Mouse (Mus musculus) hindbrain, embryonic 13.5 days (tissue): Measurements from ENCODE around the gene Zfp622. TPM values are rescaled to one million over a fixed set of nuclear protein-coding genes. Genes with fewer than 3 reads are reported as not detected.
A peak's percentile ranks its signal among the peaks of the same experiment; 100 is the strongest.
"Not testable (repeated sequence)": the region's sequence is repeated elsewhere in the genome, so short reads cannot be mapped to it uniquely, and the experiment has no call there.

ENCODE experiments used
- ATAC-seq: fragments of 200-750 bp; cut with Nextera tagmentation; 2 replicates; pipeline ENCODE4 v1.8.0; 2017; ENCODE audit warnings: moderate TSS enrichment; ENCODE audit not compliant: low FRiP score
- H3K27ac ChIP-seq: fragments of 300-500 bp; sonication (generic); 2 replicates; pipeline ENCODE4 v1.5.1; 2015; ENCODE audit warnings: inconsistent platforms, mild to moderate bottlenecking, moderate library complexity
- H3K27me3 ChIP-seq: fragments of 300-500 bp; sonication (generic); 2 replicates; pipeline ENCODE4 v1.6.1; 2015; ENCODE audit warnings: mild to moderate bottlenecking, inconsistent platforms
- H3K36me3 ChIP-seq: fragments of 300-500 bp; sonication (generic); 2 replicates; pipeline ENCODE4 v1.6.1; 2015; ENCODE audit warnings: mild to moderate bottlenecking, inconsistent platforms
- H3K4me1 ChIP-seq: fragments of 300-500 bp; sonication (generic); replicated peaks from 2 replicates; pipeline ENCODE4 v1.6.1; 2015; ENCODE audit warnings: inconsistent platforms
- H3K4me2 ChIP-seq: fragments of 300-500 bp; sonication (generic); 2 replicates; pipeline ENCODE4 v1.6.1; 2015; ENCODE audit warnings: inconsistent platforms, mild to moderate bottlenecking, moderate library complexity
- H3K4me3 ChIP-seq: fragments of 300-500 bp; sonication (generic); 2 replicates; pipeline ENCODE4 v1.5.1; 2015; ENCODE audit warnings: mild to moderate bottlenecking, inconsistent platforms
- H3K9ac ChIP-seq: fragments of 300-500 bp; sonication (generic); 2 replicates; pipeline ENCODE4 v1.6.1; 2015; ENCODE audit warnings: mild to moderate bottlenecking, inconsistent platforms
- H3K9me3 ChIP-seq: fragments of 300-500 bp; sonication (generic); 2 replicates; pipeline ENCODE4 v1.6.1; 2016; ENCODE audit warnings: inconsistent platforms
- WGBS: fragments of 180-500 bp; shearing (Covaris S2); methylation state at CpG from one replicate; pipeline ENCODE4 v1.1.7; 2015; 5-methylcytosine and 5-hydroxymethylcytosine counted together
- polyA plus RNA-seq: library from polyadenylated mRNA; unstranded; fragments of >200 nt; fragmentation: Nextera tagmentation; extraction: Ambion mirVana; gene quantifications from 2 replicates; pipeline ENCODE4 v1.2.1, GENCODE M21; 2015

Zfp622 gene
- polyA plus RNA-seq, 1 experiment from 2014 or later: 35.9 TPM

- H3K4me1 ChIP-seq: peaks cover 31% of the 10 kb centered on the region
- WGBS: 21% methylated on average over 6 of the region's 6 CpGs
- not testable (repeated sequence) for H3K27me3 ChIP-seq, H3K9me3 ChIP-seq
- H3K9ac ChIP-seq: peak overlapping the region; percentile 75
- H3K4me2 ChIP-seq: peak overlapping the region; percentile 98
- H3K27ac ChIP-seq: peak overlapping the region; percentile 91
- peak; percentile 37 for ATAC-seq
- peaks cover 16% of the 10 kb centered on the region for H3K36me3 ChIP-seq
- H3K4me3 ChIP-seq: peak overlapping the region; percentile 99
Measured at GRCm38 (mm10) chr15:25983614-25984013, 552 bp upstream of the Zfp622 start.

GRCm38 (mm10) chr15:25984734-25985492, 747 bp downstream of the Zfp622 start:
- Histone ChIP-seq H3K4me1 (peaks cover 31% of the 10 kb centered on the region), H3K9ac (peak overlapping the region; percentile 93), H3K4me2 (peak overlapping the region; percentile 98), H3K9me3 (no peaks in the 10 kb centered on the region), H3K4me3 (peak overlapping the region; percentile 99), H3K27me3 (no peaks in the 10 kb centered on the region), H3K27ac (peak overlapping the region; percentile 91), H3K36me3 (peaks cover 23% of the 10 kb centered on the region)
- under 1% methylated on average over 66 of the region's 71 CpGs for WGBS
- ATAC-seq: no peak

GRCm38 (mm10) chr15:25992992-25993727, 9.0 kb downstream of the Zfp622 start:
- Histone ChIP-seq H3K4me3 (no peak overlapping the region), H3K4me2 (no peak overlapping the region), H3K9me3 (no peaks in the 10 kb centered on the region), H3K4me1 (0 out of 2 replicates have a peak, but pooled peaks cover 6% of the 10 kb centered on the region), H3K27ac (no peak overlapping the region), H3K27me3 (no peaks in the 10 kb centered on the region), H3K36me3 (peaks cover 55% of the 10 kb centered on the region), H3K9ac (no peak overlapping the region)
- no peak for ATAC-seq
- 61% methylated on average over 8 of the region's 8 CpGs for WGBS

DNA sequence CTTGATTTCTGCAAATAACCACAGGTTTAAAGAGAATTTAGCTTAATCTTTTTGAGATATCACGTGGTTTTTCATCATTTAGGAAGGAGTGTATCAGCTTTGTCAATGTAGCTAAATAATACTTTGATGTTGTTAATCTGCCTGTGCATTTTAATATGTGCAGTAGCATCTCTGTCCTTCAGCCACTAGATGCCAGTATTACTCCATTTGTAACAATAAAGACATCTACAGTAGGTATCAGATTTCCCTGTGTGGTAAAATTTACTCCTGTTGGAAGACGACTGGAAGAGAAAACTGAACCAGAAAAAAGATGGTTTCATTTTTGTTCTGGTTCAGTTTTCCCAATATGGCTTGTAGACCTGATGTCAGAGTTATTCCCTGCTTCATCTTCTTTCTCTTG, 11.4 kb downstream of the Zfp622 start:
- H3K36me3 ChIP-seq: peaks cover 47% of the 10 kb centered on the region
- no peak overlapping the region for H3K9ac ChIP-seq
- H3K4me1 ChIP-seq: 0 out of 2 replicates have a peak, but pooled peaks cover 3% of the 10 kb centered on the region
- H3K4me2 ChIP-seq: no peak overlapping the region
- H3K4me3 ChIP-seq: no peak overlapping the region
- H3K9me3 ChIP-seq: no peaks in the 10 kb centered on the region
- H3K27ac ChIP-seq: no peak overlapping the region
- ATAC-seq: peak; percentile 47; the same call in 1 of the 2 replicates
- no peaks in the 10 kb centered on the region for H3K27me3 ChIP-seq
- 48% methylated on average over 2 of the region's 2 CpGs for WGBS

DNA sequence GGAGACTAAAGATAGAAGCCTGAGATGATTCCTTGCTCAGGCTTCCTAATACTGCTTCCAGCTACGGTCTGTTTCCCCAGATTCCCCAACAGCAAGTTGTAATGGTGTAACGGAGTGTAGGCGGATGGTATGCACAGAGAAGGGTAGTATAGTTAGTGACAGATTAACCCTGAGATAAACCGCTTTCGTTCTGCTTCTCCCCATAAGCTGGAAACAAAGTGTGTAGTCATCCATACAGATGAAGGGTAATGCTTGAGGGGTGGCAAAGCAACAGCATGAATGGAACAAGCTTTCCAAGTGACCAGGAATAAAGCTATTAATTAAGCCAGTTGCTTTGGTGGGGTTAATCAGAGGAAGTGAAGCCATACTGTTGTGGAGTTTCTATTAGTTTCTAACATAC, 15.4 kb downstream of the Zfp622 start:
- not testable (repeated sequence) for H3K9ac ChIP-seq, H3K27ac ChIP-seq, H3K27me3 ChIP-seq, H3K4me1 ChIP-seq, H3K9me3 ChIP-seq, H3K4me3 ChIP-seq, H3K4me2 ChIP-seq
- 33% methylated on average over 5 of the region's 5 CpGs for WGBS
- 0 out of 2 replicates have a peak, but pooled peaks have one; percentile 39 for ATAC-seq
- H3K36me3 ChIP-seq: peaks cover 22% of the 10 kb centered on the region

DNA sequence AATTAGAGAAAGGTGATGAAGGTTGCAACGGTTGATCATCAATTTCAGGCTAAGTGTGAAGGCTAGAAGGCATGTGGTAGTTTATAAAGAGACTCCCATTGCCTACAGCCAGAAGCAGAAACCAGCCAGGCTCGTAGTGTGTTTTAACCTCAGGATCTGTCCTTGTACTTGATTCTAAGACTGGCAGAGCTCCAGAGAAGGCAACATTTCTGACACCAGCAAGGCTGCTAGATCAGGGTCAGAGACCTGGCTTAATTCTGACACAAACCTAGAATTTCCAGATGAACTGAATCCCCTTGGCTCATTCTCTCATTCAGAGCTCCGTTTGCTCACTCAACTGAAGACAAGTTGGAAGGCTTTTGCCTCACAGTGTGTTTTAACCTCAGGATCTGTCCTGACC, 24.5 kb downstream of the Zfp622 start:
- no peak overlapping the region for H3K27ac ChIP-seq
- no peaks in the 10 kb centered on the region for H3K27me3 ChIP-seq
- H3K4me2 ChIP-seq: no peak overlapping the region
- H3K9ac ChIP-seq: no peak overlapping the region
- no peaks in the 10 kb centered on the region for H3K9me3 ChIP-seq
- no peak overlapping the region for H3K4me3 ChIP-seq
- no peaks in the 10 kb centered on the region for H3K36me3 ChIP-seq
- 81% methylated on average over 3 of the region's 3 CpGs for WGBS
- H3K4me1 ChIP-seq: peaks cover 3% of the 10 kb centered on the region; the same call in 1 of the 2 replicates
- ATAC-seq: no peak

- H3K9me3 ChIP-seq: no peaks in the 10 kb centered on the region
- H3K9ac ChIP-seq: no peak overlapping the region
- H3K27me3 ChIP-seq: no peaks in the 10 kb centered on the region
- H3K4me2 ChIP-seq: no peak overlapping the region
- no peak for ATAC-seq
- no peaks in the 10 kb centered on the region for H3K36me3 ChIP-seq
- 64% methylated on average over 4 of the region's 4 CpGs for WGBS
- H3K4me3 ChIP-seq: no peak overlapping the region
- no peak overlapping the region for H3K27ac ChIP-seq
- H3K4me1 ChIP-seq: peaks cover 11% of the 10 kb centered on the region
Measured at GRCm38 (mm10) chr15:26012891-26013290, 28.7 kb downstream of the Zfp622 start.

- 22% methylated on average over 14 of the region's 14 CpGs for WGBS
- H3K4me1 ChIP-seq: peaks cover 8% of the 10 kb centered on the region
- H3K4me2 ChIP-seq: 0 out of 2 replicates have a peak overlapping the region, but pooled peaks have one; percentile 19
- no peak overlapping the region for H3K4me3 ChIP-seq
- H3K9me3 ChIP-seq: no peaks in the 10 kb centered on the region
- H3K27me3 ChIP-seq: no peaks in the 10 kb centered on the region
- peak; percentile 77; the same call in 1 of the 2 replicates for ATAC-seq
- no peaks in the 10 kb centered on the region for H3K36me3 ChIP-seq
- H3K9ac ChIP-seq: no peak overlapping the region
- no peak overlapping the region for H3K27ac ChIP-seq
Measured at GRCm38 (mm10) chr15:26015979-26016665, 32.0 kb downstream of the Zfp622 start.

GRCm38 (mm10) chr15:26021721-26022120, 37.6 kb downstream of the Zfp622 start:
- no peak overlapping the region for H3K27ac ChIP-seq
- no peaks in the 10 kb centered on the region for H3K27me3 ChIP-seq
- H3K9ac ChIP-seq: no peak overlapping the region
- H3K4me1 ChIP-seq: peaks cover 8% of the 10 kb centered on the region
- no peaks in the 10 kb centered on the region for H3K9me3 ChIP-seq
- WGBS: 40% methylated on average over 8 of the region's 8 CpGs
- no peaks in the 10 kb centered on the region for H3K36me3 ChIP-seq
- peak; percentile 83 for ATAC-seq
- H3K4me3 ChIP-seq: no peak overlapping the region
- H3K4me2 ChIP-seq: no peak overlapping the region

- no peaks in the 10 kb centered on the region for H3K27me3 ChIP-seq
- WGBS: 84% methylated on average over 5 of the region's 5 CpGs
- ATAC-seq: no peak
Measured at GRCm38 (mm10) chr15:26022636-26023035, 38.5 kb downstream of the Zfp622 start.

GRCm38 (mm10) chr15:26031692-26032091, 47.5 kb downstream of the Zfp622 start:
- 76% methylated on average over 3 of the region's 3 CpGs for WGBS

More at GRCm38 (mm10) chr15:26022636-26023035, 38.5 kb downstream of the Zfp622 start:
- Histone ChIP-seq H3K9ac (no peak overlapping the region), H3K36me3 (no peaks in the 10 kb centered on the region), H3K27ac (no peak overlapping the region), H3K4me3 (no peak overlapping the region), H3K4me1 (peaks cover 8% of the 10 kb centered on the region), H3K4me2 (no peak overlapping the region), H3K9me3 (no peaks in the 10 kb centered on the region)

DNA sequence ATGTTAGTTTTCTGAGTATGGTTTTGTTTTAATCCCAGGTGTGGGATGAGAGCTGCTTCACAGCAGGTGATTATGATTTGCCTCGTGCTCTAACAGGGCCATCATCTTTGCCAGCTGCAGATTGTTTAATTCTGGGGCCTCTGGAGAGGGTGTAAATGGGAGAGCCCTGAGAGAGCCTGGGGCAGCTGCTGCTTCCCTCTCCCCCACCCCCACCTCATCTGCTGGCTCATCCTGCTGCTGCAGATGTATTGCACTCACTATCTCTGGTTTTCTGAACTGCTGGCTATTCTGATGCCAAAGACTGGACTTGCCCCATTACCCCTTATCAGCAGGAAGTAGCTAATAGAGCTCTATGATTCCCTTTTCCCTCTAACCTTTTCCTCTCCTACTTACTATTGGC, 56.4 kb downstream of the Zfp622 start:
- Histone ChIP-seq H3K9ac (no peak overlapping the region), H3K36me3 (no peaks in the 10 kb centered on the region), H3K27ac (no peak overlapping the region), H3K4me3 (no peak overlapping the region), H3K4me1 (no peaks in the 10 kb centered on the region), H3K4me2 (no peak overlapping the region), H3K27me3 (no peaks in the 10 kb centered on the region), H3K9me3 (peaks cover 4% of the 10 kb centered on the region; the same call in 1 of the 2 replicates)
- WGBS: 34% methylated on average over 1 of the region's 1 CpGs
- ATAC-seq: no peak

More at GRCm38 (mm10) chr15:26031692-26032091, 47.5 kb downstream of the Zfp622 start:
- Histone ChIP-seq H3K27me3 (no peaks in the 10 kb centered on the region), H3K4me1 (no peaks in the 10 kb centered on the region), H3K27ac (no peak overlapping the region), H3K36me3 (no peaks in the 10 kb centered on the region), H3K4me2 (no peak overlapping the region), H3K9me3 (no peaks in the 10 kb centered on the region), H3K9ac (no peak overlapping the region), H3K4me3 (no peak overlapping the region)
- ATAC-seq: no peak
